Mouse (Mus musculus) MEL (cell line): ENCODE results near the gene H2afj. TPM values are rescaled to one million over a fixed set of nuclear protein-coding genes. Genes with fewer than 3 reads are reported as not detected.

Experiments used
- DNase-seq: peaks from one replicate; pipeline ENCODE4 v3.0.0; 2011; ENCODE audit warnings: low read depth, low spot score
- H3K27ac ChIP-seq: 2 replicates; pipeline ENCODE4 v1.5.1; 2012; ENCODE audit warnings: low read depth, mild to moderate bottlenecking, control low read depth, low read length, moderate library complexity; ENCODE audit not compliant: control insufficient read depth
- H3K27me3 ChIP-seq, 2 experiments: fragments of 150-350 bp in 1 of 2; sonication (generic) in 1 of 2; 2 replicates each; pipeline ENCODE4 v1.6.1; 2012; ENCODE audit warnings: low read length in 2 of 2, mild to moderate bottlenecking in 2 of 2, improper control_type of control experiment in 1 of 2, moderate library complexity in 1 of 2; ENCODE audit not compliant: insufficient read depth in 2 of 2, control insufficient read depth in 1 of 2
- H3K36me3 ChIP-seq, 2 experiments: 2 replicates each; pipeline ENCODE4 v1.6.1; 2012 to 2014; ENCODE audit warnings: low read length in 2 of 2, improper control_type of control experiment in 1 of 2, inconsistent platforms in 1 of 2, mild to moderate bottlenecking in 1 of 2; ENCODE audit not compliant: insufficient read depth in 2 of 2, control insufficient read depth in 1 of 2
- H3K4me1 ChIP-seq, 2 experiments: fragments of 150-350 bp in 1 of 2; sonication (generic) in 1 of 2; 2 replicates each; pipeline ENCODE4 v1.6.1; 2012; ENCODE audit warnings: low read length in 2 of 2, improper control_type of control experiment in 1 of 2, mild to moderate bottlenecking in 1 of 2; ENCODE audit not compliant: insufficient read depth in 2 of 2, control insufficient read depth in 1 of 2
- H3K4me3 ChIP-seq, 2 experiments: fragments of 150-350 bp in 1 of 2; sonication (generic) in 1 of 2; 2 replicates each; pipeline ENCODE4 v1.5.1; 2012; ENCODE audit warnings: low read depth in 2 of 2, low read length in 2 of 2, mild to moderate bottlenecking in 2 of 2, moderate library complexity in 2 of 2, control low read depth in 1 of 2, improper control_type of control experiment in 1 of 2; ENCODE audit not compliant: control insufficient read depth in 1 of 2, insufficient read depth in 1 of 2
- H3K79me2 ChIP-seq: 2 replicates; pipeline ENCODE4 v1.6.1; 2012; ENCODE audit warnings: mild to moderate bottlenecking, low read length, moderate library complexity; ENCODE audit not compliant: control insufficient read depth, poor library complexity, insufficient read depth
- H3K9ac ChIP-seq: 2 replicates; pipeline ENCODE4 v1.6.1; 2012; ENCODE audit warnings: low read depth, mild to moderate bottlenecking, control low read depth, low read length, moderate library complexity; ENCODE audit not compliant: control insufficient read depth, poor library complexity, severe bottlenecking
- H3K9me3 ChIP-seq: fragments of 150-350 bp; sonication (generic); replicated peaks from 2 replicates; pipeline ENCODE4 v1.6.1; 2012; ENCODE audit warnings: mild to moderate bottlenecking, low read length, improper control_type of control experiment, moderate library complexity; ENCODE audit not compliant: insufficient read depth
- CHD1 ChIP-seq: IDR thresholded peaks from 2 replicates; pipeline ENCODE4 v1.6.1; 2012; ENCODE audit warnings: low read depth, mild to moderate bottlenecking, inconsistent platforms, low read length, improper control_type of control experiment
- CHD2 ChIP-seq: IDR thresholded peaks from 2 replicates; pipeline ENCODE4 v1.6.1; 2011; ENCODE audit warnings: low read length, improper control_type of control experiment
- CTCF ChIP-seq, 3 experiments: IDR thresholded peaks in 2 of 3; conservative IDR thresholded peaks in 1 of 3; 2 replicates each; pipeline ENCODE4 v1.5.1; 2011 to 2012; ENCODE audit warnings: low read length in 3 of 3, low read depth in 2 of 3, mild to moderate bottlenecking in 2 of 3, improper control_type of control experiment in 1 of 3, inconsistent platforms in 1 of 3, mixed read lengths in 1 of 3, moderate library complexity in 1 of 3; ENCODE audit not compliant: control insufficient read depth in 1 of 3, insufficient read depth in 1 of 3, poor library complexity in 1 of 3, severe bottlenecking in 1 of 3
- ELF1 ChIP-seq: IDR thresholded peaks from 2 replicates; pipeline ENCODE4 v1.6.1; 2014; ENCODE audit warnings: low read depth, mild to moderate bottlenecking, inconsistent platforms, low read length, improper control_type of control experiment, moderate library complexity
- EP300 ChIP-seq, 2 experiments: IDR thresholded peaks; 2 replicates each; pipeline ENCODE4 v1.6.1; 2011; ENCODE audit warnings: improper control_type of control experiment in 2 of 2, low read length in 2 of 2, low read depth in 1 of 2, mild to moderate bottlenecking in 1 of 2
- ETS1 ChIP-seq: IDR thresholded peaks from 2 replicates; pipeline ENCODE4 v1.6.1; 2012; ENCODE audit warnings: low read depth, mild to moderate bottlenecking, inconsistent platforms, low read length, improper control_type of control experiment, moderate library complexity
- GABPA ChIP-seq: IDR thresholded peaks from 2 replicates; pipeline ENCODE4 v1.6.1; 2012; ENCODE audit warnings: low read depth, mild to moderate bottlenecking, inconsistent platforms, low read length, improper control_type of control experiment, moderate library complexity
- HCFC1 ChIP-seq: IDR thresholded peaks from 2 replicates; pipeline ENCODE4 v1.6.1; 2012; ENCODE audit warnings: low read depth, mild to moderate bottlenecking, inconsistent platforms, low read length, improper control_type of control experiment, moderate library complexity
- MAFK ChIP-seq: IDR thresholded peaks from 2 replicates; pipeline ENCODE4 v1.6.1; 2011; ENCODE audit warnings: low read depth, mild to moderate bottlenecking, low read length, improper control_type of control experiment, borderline replicate concordance
- MAX ChIP-seq: IDR thresholded peaks from 2 replicates; pipeline ENCODE4 v1.6.1; 2011; ENCODE audit warnings: low read length, improper control_type of control experiment
- MEF2A ChIP-seq: IDR thresholded peaks from 2 replicates; pipeline ENCODE4 v1.6.1; 2014; ENCODE audit warnings: low read depth, mild to moderate bottlenecking, inconsistent platforms, low read length, improper control_type of control experiment; ENCODE audit not compliant: poor library complexity, insufficient replicate concordance, severe bottlenecking; ENCODE audit errors: extremely low read depth
- MYB ChIP-seq: IDR thresholded peaks from 2 replicates; pipeline ENCODE4 v1.6.1; 2011; ENCODE audit warnings: mild to moderate bottlenecking, low read depth, low read length, improper control_type of control experiment
- MYC ChIP-seq: IDR thresholded peaks from 2 replicates; pipeline ENCODE4 v1.6.1; 2011; ENCODE audit warnings: low read depth, mild to moderate bottlenecking, low read length, improper control_type of control experiment, moderate library complexity
- POLR2A ChIP-seq, 2 experiments: IDR thresholded peaks; 2 replicates each; pipeline ENCODE4 v1.6.1; 2011 to 2012; ENCODE audit warnings: low read length in 2 of 2, mild to moderate bottlenecking in 2 of 2, control low read depth in 1 of 2, improper control_type of control experiment in 1 of 2, low read depth in 1 of 2, moderate library complexity in 1 of 2; ENCODE audit not compliant: control insufficient read depth in 1 of 2, insufficient read depth in 1 of 2, poor library complexity in 1 of 2
- POLR2AphosphoS5 ChIP-seq: IDR thresholded peaks from 2 replicates; pipeline ENCODE4 v1.6.1; 2012; ENCODE audit warnings: low read depth, borderline replicate concordance, mild to moderate bottlenecking, inconsistent platforms, low read length, moderate library complexity, mixed read lengths
- SIN3A ChIP-seq: IDR thresholded peaks from 2 replicates; pipeline ENCODE4 v1.6.1; 2012; ENCODE audit warnings: low read length, improper control_type of control experiment, inconsistent platforms
- TAL1 ChIP-seq: IDR thresholded peaks from 2 replicates; pipeline ENCODE4 v1.6.1; 2012; ENCODE audit warnings: mild to moderate bottlenecking, inconsistent platforms, low read length, moderate library complexity, mixed read lengths
- TBP ChIP-seq: IDR thresholded peaks from 2 replicates; pipeline ENCODE4 v1.8.0; 2011; ENCODE audit warnings: low read depth, low read length, improper control_type of control experiment
- TCF12 ChIP-seq: IDR thresholded peaks from 2 replicates; pipeline ENCODE4 v1.6.1; 2014; ENCODE audit warnings: low read depth, mild to moderate bottlenecking, inconsistent platforms, low read length, improper control_type of control experiment, moderate library complexity
- USF1 ChIP-seq: IDR thresholded peaks from 2 replicates; pipeline ENCODE4 v1.6.1; 2014; ENCODE audit warnings: low read depth, mild to moderate bottlenecking, inconsistent platforms, low read length, improper control_type of control experiment, moderate library complexity
- ZMIZ1 ChIP-seq: IDR thresholded peaks from 2 replicates; pipeline ENCODE4 v1.6.1; 2012; ENCODE audit warnings: low read depth, mild to moderate bottlenecking, inconsistent platforms, low read length, improper control_type of control experiment, moderate library complexity
- ZNF384 ChIP-seq: IDR thresholded peaks from 2 replicates; pipeline ENCODE4 v1.6.1; 2012; ENCODE audit warnings: low read depth, mild to moderate bottlenecking, inconsistent platforms, low read length, improper control_type of control experiment
- polyA plus RNA-seq, 2 experiments: library from polyadenylated mRNA; stranded (reverse) in 1 of 2; unstranded in 1 of 2; fragments of >175 nt in 1 of 2; fragments of >200 nt in 1 of 2; gene quantifications; 2 replicates each; pipeline versions ENCODE4 v1.2.1 to v1.2.4; 2012; ENCODE audit warnings: low replicate concordance in 2 of 2, low read depth in 1 of 2; ENCODE audit not compliant: insufficient read length in 2 of 2, insufficient read depth in 1 of 2, missing spikeins in 1 of 2
- total RNA-seq: library from RNA; depleted of rRNA; stranded (reverse); fragments of 300-350 nt; gene quantifications from 2 replicates; pipeline ENCODE4 v1.2.3, GENCODE M21; 2012

Gene H2afj
- total and polyA plus RNA-seq, 3 experiments, result 111 to 176 TPM; not detected in 1

DNA sequence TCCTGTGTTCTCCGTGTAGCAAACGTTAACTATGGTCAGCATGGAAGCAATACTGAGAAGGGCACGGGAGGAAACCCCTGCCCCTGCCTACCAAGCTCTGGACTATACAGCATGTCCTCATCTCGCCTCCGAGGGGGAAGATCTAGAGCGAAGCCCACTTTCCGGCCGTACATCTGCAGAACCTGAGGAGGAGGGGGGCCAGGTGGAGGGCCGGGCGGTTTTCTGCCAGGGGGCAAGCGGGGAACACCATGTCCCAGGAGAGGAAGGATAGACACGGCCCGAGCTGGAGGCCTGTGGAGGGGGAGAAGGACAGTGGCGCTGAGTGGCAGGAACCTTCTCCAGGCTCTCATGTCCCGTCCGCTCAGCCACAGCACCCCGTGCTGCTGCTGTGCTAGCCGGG is 13.0 kb downstream of the H2afj start:
- Histone ChIP-seq H3K27ac (no peak overlapping the region), H3K9ac (no peak overlapping the region), H3K4me3 (no peak overlapping the region), H3K4me1 (no peaks in the 10 kb centered on the region), H3K27me3 (no peaks in the 10 kb centered on the region), H3K79me2 (peaks cover 10% of the 10 kb centered on the region; the same call in 1 of the 2 replicates)
- no peak for DNase-seq
- TF ChIP-seq MAFK, result no peak
- TF ChIP-seq ETS1, result no peak
- no peak for TF ChIP-seq MYC
- no peak for TF ChIP-seq MYB
- TF ChIP-seq HCFC1, result no peak
- TF ChIP-seq USF1, result no peak
- TF ChIP-seq TAL1, result no peak
- no peak for TF ChIP-seq TCF12
- no peak for TF ChIP-seq ZMIZ1
- TF ChIP-seq SIN3A, result no peak
- no peak for TF ChIP-seq ZNF384
- no peak for TF ChIP-seq CHD2
- TF ChIP-seq CTCF (IDR thresholded peaks at IDR 0.05 in 2 of 3, conservative IDR thresholded peaks at IDR 0.05 in 1 of 3; ENCODE audit: control insufficient read depth in 1 of 3, insufficient read depth in 1 of 3, low read depth in 2 of 3, low read length in 3 of 3, poor library complexity in 1 of 3, severe bottlenecking in 1 of 3), result no peak
- no peak for TF ChIP-seq GABPA
- TF ChIP-seq EP300 (IDR thresholded peaks at IDR 0.05; ENCODE audit: low read depth in 1 of 2, low read length in 2 of 2), result no peak
- no peak for TF ChIP-seq ELF1
- TF ChIP-seq MAX, result no peak
- no peak for TF ChIP-seq POLR2AphosphoS5
- TF ChIP-seq, all 39 proteins: peak for 0
- no peaks in the 10 kb centered on the region for H3K9me3 ChIP-seq
- H3K36me3 ChIP-seq, result peaks cover 5 to 35% of the 10 kb centered on the region in 2 experiments

DNA sequence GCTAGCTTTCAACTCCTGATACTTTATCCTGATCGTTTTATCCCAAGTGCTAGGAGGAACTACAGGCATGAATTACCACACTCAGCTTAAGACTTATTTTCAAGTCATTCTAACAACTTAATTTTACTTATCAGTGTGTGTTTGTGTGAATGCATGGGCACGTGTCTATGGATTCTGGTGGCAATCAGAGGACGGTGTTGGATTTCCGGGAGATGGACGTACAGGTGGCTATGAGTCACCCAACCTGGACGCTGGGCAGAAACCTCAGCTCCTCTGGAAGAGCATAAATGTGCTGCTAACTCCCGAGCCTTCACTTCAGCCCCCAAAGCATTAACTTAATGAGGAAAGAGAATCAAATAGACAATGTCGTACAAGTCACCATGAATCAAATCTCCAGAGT is 16.9 kb downstream of the H2afj start:
- H3K9me3 ChIP-seq, result no peaks in the 10 kb centered on the region
- peaks cover 11 to 21% of the 10 kb centered on the region in 2 experiments for H3K36me3 ChIP-seq
- no peak overlapping the region for H3K27ac ChIP-seq
- no peak overlapping the region for H3K9ac ChIP-seq
- H3K79me2 ChIP-seq, result peaks cover 24% of the 10 kb centered on the region
- H3K4me1 ChIP-seq, result peaks cover 3% of the 10 kb centered on the region in 2 experiments; a peak in 3 of 4 replicates
- no peak overlapping the region for H3K4me3 ChIP-seq
- no peak for TF ChIP-seq POLR2A (IDR thresholded peaks at IDR 0.05; ENCODE audit: control insufficient read depth in 1 of 2, insufficient read depth in 1 of 2, low read depth in 1 of 2, low read length in 2 of 2, poor library complexity in 1 of 2)
- no peak for TF ChIP-seq CHD1
- TF ChIP-seq TBP, result no peak
- no peak for TF ChIP-seq TAL1
- TF ChIP-seq MEF2A, result no peak
- DNase-seq, result no peak
- H3K27me3 ChIP-seq, result no peaks in the 10 kb centered on the region
